Mouse (Mus musculus): Measurements from ENCODE around the gene Mrps33. TPM values are rescaled to one million over a fixed set of nuclear protein-coding genes. Genes with fewer than 3 reads are reported as not detected.

Gene Mrps33
- polyA plus RNA-seq, 1 experiment, result 20.6 TPM

DNA sequence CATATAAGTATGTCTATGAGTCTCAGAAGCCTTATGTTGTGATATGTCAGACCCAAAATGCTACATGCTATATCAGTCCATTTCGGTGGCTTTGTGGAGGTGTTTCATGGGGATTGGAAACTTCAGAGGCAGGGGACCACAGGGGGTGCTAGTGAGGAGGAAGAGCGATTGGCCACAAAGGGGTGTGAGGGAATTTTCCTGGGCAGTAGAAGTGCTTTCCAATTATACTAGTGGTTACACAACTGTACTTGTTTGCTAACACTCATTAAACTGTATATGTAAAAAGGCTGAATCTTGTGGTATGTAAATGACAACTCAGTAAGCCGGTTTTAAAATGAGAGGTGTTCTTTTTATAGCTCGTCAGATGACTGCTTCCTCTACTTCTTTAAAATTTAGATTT, 8.1 kb upstream of the Mrps33 start:
- WGBS, result 37% methylated on average over 4 of the region's 4 CpGs
- TF ChIP-seq CTCF (IDR thresholded peaks at IDR 0.05; ENCODE audit: extremely low read depth, insufficient read depth, insufficient read length, insufficient replicate concordance) (no peak), POLR2A (IDR thresholded peaks at IDR 0.05; ENCODE audit: low read depth, low read length) (no peak)
- H3K27me3 ChIP-seq (ENCODE audit: control insufficient read depth, insufficient read depth, low read length), result no peaks in the 10 kb centered on the region
- DNase-seq (ENCODE audit: low read depth in 1 of 2, low spot score in 2 of 2), result no peak
- H3K4me1 ChIP-seq (ENCODE audit: control insufficient read depth, insufficient read depth, insufficient read length), result no peaks in the 10 kb centered on the region
- no peak overlapping the region for H3K4me3 ChIP-seq (ENCODE audit: extremely low read depth, insufficient read depth, insufficient read length)
- no peaks in the 10 kb centered on the region for H3K36me3 ChIP-seq (ENCODE audit: control insufficient read depth, insufficient read depth, low read length)
- H3K27ac ChIP-seq (ENCODE audit: insufficient read depth, low read length), result no peak overlapping the region

GRCm38 (mm10) chr6:39808511-39808910, 2.3 kb downstream of the Mrps33 start:
- no peaks in the 10 kb centered on the region for H3K27me3 ChIP-seq (ENCODE audit: control insufficient read depth, insufficient read depth, low read length)
- WGBS, result 64% methylated on average over 5 of the region's 5 CpGs
- DNase-seq (ENCODE audit: low read depth in 1 of 2, low spot score in 2 of 2), result no peak
- TF ChIP-seq POLR2A (IDR thresholded peaks at IDR 0.05; ENCODE audit: low read depth, low read length) (no peak), CTCF (IDR thresholded peaks at IDR 0.05; ENCODE audit: extremely low read depth, insufficient read depth, insufficient read length, insufficient replicate concordance) (no peak)
- H3K4me3 ChIP-seq (ENCODE audit: extremely low read depth, insufficient read depth, insufficient read length), result no peak overlapping the region
- no peak overlapping the region for H3K27ac ChIP-seq (ENCODE audit: insufficient read depth, low read length)
- peaks cover 2% of the 10 kb centered on the region; the same call in 1 of the 2 replicates for H3K4me1 ChIP-seq (ENCODE audit: control insufficient read depth, insufficient read depth, insufficient read length)
- peaks cover 6% of the 10 kb centered on the region for H3K36me3 ChIP-seq (ENCODE audit: control insufficient read depth, insufficient read depth, low read length)

DNA sequence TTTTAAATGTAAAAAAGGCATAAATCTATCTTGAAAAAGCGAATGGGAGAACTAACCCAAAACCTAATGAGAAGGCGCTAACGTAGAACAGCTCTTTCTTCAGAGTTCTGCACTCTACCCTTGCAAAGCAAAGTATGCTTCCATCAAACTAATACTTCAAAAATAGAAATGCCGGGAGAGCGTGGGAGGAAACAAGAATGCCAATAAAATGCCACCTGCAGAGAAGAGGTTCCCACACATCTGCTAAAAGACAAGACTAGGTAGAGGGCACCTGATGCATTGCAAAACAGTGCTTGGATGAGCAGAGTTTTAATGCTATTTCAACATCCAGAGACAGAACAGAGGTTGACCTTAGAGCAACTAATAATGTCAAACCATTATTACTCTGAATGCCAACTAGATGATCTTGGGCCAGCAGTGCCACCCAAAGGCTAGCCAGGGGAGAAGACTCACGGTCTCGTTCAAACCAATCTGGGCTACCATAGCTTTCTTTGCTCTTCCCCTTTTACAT, 3.7 kb downstream of the Mrps33 start:
- no peak for TF ChIP-seq POLR2A (IDR thresholded peaks at IDR 0.05; ENCODE audit: low read depth, low read length)
- no peak for TF ChIP-seq CTCF (IDR thresholded peaks at IDR 0.05; ENCODE audit: extremely low read depth, insufficient read depth, insufficient read length, insufficient replicate concordance)
- no peak overlapping the region for H3K4me3 ChIP-seq (ENCODE audit: extremely low read depth, insufficient read depth, insufficient read length)
- WGBS, result 94% methylated on average over 7 of the region's 7 CpGs

DNA sequence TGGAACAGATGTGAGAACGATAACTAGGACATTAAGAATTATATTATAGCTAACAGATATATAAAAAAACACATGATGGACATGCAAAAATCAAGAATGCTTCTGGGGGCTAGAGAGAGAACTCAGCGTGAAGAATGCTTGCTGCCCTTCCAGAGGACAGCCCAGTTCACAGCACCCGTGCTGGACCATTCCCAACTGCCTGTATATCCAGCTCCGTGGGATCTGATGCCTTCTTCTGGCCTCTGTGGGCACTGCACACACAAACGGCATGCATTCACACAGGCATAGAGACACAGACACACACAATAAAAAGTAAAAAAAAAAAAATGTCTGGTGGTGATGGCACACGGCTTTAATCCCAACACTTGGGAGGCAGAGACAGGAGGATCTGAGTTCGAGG, 4.5 kb downstream of the Mrps33 start:
- no peak for TF ChIP-seq POLR2A (IDR thresholded peaks at IDR 0.05; ENCODE audit: low read depth, low read length)
- TF ChIP-seq CTCF (IDR thresholded peaks at IDR 0.05; ENCODE audit: extremely low read depth, insufficient read depth, insufficient read length, insufficient replicate concordance), result no peak
- Histone ChIP-seq H3K4me3 (ENCODE audit: extremely low read depth, insufficient read depth, insufficient read length) (no peak overlapping the region), H3K36me3 (ENCODE audit: control insufficient read depth, insufficient read depth, low read length) (peaks cover 13% of the 10 kb centered on the region), H3K27ac (ENCODE audit: insufficient read depth, low read length) (no peak overlapping the region), H3K4me1 (ENCODE audit: control insufficient read depth, insufficient read depth, insufficient read length) (peaks cover 2% of the 10 kb centered on the region; the same call in 1 of the 2 replicates), H3K27me3 (ENCODE audit: control insufficient read depth, insufficient read depth, low read length) (no peaks in the 10 kb centered on the region)
- 90% methylated on average over 7 of the region's 7 CpGs for WGBS
- DNase-seq (ENCODE audit: low read depth in 1 of 2, low spot score in 2 of 2), result no peak

More for the DNA sequence above, 3.7 kb downstream of the Mrps33 start:
- Histone ChIP-seq H3K27me3 (ENCODE audit: control insufficient read depth, insufficient read depth, low read length) (no peaks in the 10 kb centered on the region), H3K36me3 (ENCODE audit: control insufficient read depth, insufficient read depth, low read length) (peaks cover 10% of the 10 kb centered on the region), H3K27ac (ENCODE audit: insufficient read depth, low read length) (no peak overlapping the region), H3K4me1 (ENCODE audit: control insufficient read depth, insufficient read depth, insufficient read length) (peaks cover 2% of the 10 kb centered on the region; the same call in 1 of the 2 replicates)
- DNase-seq (ENCODE audit: low read depth in 1 of 2, low spot score in 2 of 2), result no peak

DNA sequence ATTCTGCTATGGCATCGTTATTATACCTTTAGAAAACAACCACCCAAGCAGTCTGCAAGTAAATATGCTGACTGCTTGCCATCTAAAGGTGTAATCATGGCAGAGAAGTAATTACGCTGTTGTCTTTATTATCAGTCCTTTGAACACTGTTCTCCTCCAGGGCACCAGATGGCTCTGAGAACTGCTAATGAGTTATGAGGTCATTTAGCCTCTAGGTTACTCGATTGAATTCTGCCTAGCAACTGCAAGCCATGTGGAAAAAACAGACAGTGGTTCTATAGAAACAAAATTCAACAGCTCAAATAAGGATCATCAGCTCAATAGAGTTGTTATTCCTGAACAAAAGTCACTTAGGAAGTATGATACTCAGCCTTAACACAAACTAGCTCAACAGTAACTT, 4.9 kb downstream of the Mrps33 start:
- TF ChIP-seq POLR2A (IDR thresholded peaks at IDR 0.05; ENCODE audit: low read depth, low read length), result no peak
- no peak for DNase-seq (ENCODE audit: low read depth in 1 of 2, low spot score in 2 of 2)
- WGBS, result 88% methylated on average over 3 of the region's 3 CpGs
- peaks cover 2% of the 10 kb centered on the region; the same call in 1 of the 2 replicates for H3K4me1 ChIP-seq (ENCODE audit: control insufficient read depth, insufficient read depth, insufficient read length)
- no peak overlapping the region for H3K27ac ChIP-seq (ENCODE audit: insufficient read depth, low read length)
- no peaks in the 10 kb centered on the region for H3K27me3 ChIP-seq (ENCODE audit: control insufficient read depth, insufficient read depth, low read length)
- H3K36me3 ChIP-seq (ENCODE audit: control insufficient read depth, insufficient read depth, low read length), result peaks cover 15% of the 10 kb centered on the region
- H3K4me3 ChIP-seq (ENCODE audit: extremely low read depth, insufficient read depth, insufficient read length), result no peak overlapping the region

DNA sequence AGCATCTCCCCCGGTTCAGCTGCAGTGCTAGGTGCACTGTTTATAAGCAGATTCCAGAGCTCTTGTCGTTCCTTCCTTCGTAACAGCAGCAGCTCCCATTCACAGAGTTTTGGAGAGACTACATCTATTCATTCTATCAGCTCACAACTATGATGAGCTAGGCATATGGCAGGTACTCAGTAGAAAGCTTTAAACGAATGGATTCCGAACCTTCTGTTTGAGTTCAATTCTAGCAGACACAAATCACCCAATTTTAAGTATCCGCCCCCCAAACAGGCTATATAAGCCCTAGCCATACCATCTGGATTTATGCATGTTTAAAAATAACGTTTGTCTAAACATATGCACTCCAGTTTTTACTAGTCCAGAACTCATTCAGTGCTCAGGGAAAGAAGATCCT, 9.8 kb downstream of the Mrps33 start:
- no peak overlapping the region for H3K4me3 ChIP-seq (ENCODE audit: extremely low read depth, insufficient read depth, insufficient read length)
- no peaks in the 10 kb centered on the region for H3K27me3 ChIP-seq (ENCODE audit: control insufficient read depth, insufficient read depth, low read length)
- no peak for DNase-seq (ENCODE audit: low read depth in 1 of 2, low spot score in 2 of 2)
- no peak overlapping the region for H3K27ac ChIP-seq (ENCODE audit: insufficient read depth, low read length)
- no peaks in the 10 kb centered on the region for H3K4me1 ChIP-seq (ENCODE audit: control insufficient read depth, insufficient read depth, insufficient read length)
- H3K36me3 ChIP-seq (ENCODE audit: control insufficient read depth, insufficient read depth, low read length), result peaks cover 18% of the 10 kb centered on the region
- WGBS, result 92% methylated on average over 7 of the region's 7 CpGs
- TF ChIP-seq CTCF (IDR thresholded peaks at IDR 0.05; ENCODE audit: extremely low read depth, insufficient read depth, insufficient read length, insufficient replicate concordance) (no peak), POLR2A (IDR thresholded peaks at IDR 0.05; ENCODE audit: low read depth, low read length) (no peak)

- Histone ChIP-seq H3K27ac (ENCODE audit: insufficient read depth, low read length) (no peak overlapping the region), H3K27me3 (ENCODE audit: control insufficient read depth, insufficient read depth, low read length) (no peaks in the 10 kb centered on the region), H3K4me3 (ENCODE audit: extremely low read depth, insufficient read depth, insufficient read length) (no peak overlapping the region), H3K4me1 (ENCODE audit: control insufficient read depth, insufficient read depth, insufficient read length) (no peaks in the 10 kb centered on the region), H3K36me3 (ENCODE audit: control insufficient read depth, insufficient read depth, low read length) (peaks cover 8% of the 10 kb centered on the region)
- TF ChIP-seq POLR2A (IDR thresholded peaks at IDR 0.05; ENCODE audit: low read depth, low read length), result no peak
- no peak for DNase-seq (ENCODE audit: low read depth in 1 of 2, low spot score in 2 of 2)
- 59% methylated on average over 2 of the region's 2 CpGs for WGBS
Observed at GRCm38 (mm10) chr6:39797076-39797475, 13.7 kb downstream of the Mrps33 start.

Measured in spleen, adult 2 months (tissue).